In the genomic region with DNA sequence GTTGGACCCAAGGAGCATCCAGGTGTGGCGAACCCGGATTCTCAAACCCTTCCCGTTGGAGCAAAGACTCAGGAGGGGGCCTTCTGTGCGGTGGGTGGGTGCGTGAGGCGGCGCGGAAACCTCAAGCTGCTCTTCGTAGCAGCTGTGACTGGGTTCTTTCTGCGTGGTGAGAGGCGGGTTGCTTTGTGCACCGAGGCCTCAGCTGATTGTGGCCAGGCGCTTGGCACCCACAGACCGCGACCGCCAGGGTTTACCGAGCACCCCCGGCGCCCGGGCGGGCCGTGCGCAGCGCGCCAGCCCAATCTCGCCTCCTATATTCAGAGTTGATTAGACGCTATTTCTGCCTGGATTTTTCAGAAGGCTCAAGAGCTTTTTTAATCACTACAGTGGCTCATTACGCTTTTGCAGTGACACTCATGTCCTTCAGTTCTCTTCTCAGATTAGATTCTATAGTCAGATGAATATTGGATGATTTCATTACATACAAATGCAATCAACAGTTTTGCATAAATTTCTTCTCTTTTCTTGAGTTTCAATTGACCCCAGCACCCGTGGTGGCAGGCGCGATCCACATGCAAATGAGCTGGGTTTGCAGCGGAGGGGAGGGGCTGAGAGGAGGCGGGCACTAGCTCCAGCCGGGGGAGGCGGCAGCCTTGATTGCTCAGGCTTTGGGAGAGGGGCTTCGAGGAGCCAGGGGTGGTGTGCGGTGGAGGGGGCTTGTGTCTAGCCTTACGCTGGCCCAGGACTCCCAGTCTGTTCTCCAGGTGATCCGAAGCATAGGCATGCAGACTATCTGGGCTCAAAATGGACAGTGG, we compare ENCODE assay signal across 8 mouse cellular contexts. TPM values are rescaled to one million over a fixed set of nuclear protein-coding genes. Genes with fewer than 3 reads are reported as not detected.
DNase-seq lines count a peak whose midpoint lies in the region; ATAC-seq and TF ChIP-seq lines count a peak whose summit lies in the region.

No protein-coding gene starts in this region.

- 2% methylated on average over 39 of the region's 39 CpGs for WGBS in cerebellum, adult 2 months
- WGBS in hindbrain, embryonic 12.5 days, result 2% methylated on average over 39 of the region's 39 CpGs
- 3% methylated on average over 39 of the region's 39 CpGs for WGBS in liver, embryonic 12.5 days (ENCODE audit: insufficient replicate concordance)
- whole genome bisulfite sequencing in neural tube, embryonic 13.5 days, result under 1% methylated on average over 39 of the region's 39 CpGs

- no peaks in the 10 kb centered on the region for H3K36me3 ChIP-seq in hindbrain, embryonic 12.5 days
- H3K36me3 ChIP-seq in liver, embryonic 12.5 days, result no peaks in the 10 kb centered on the region
- no peaks in the 10 kb centered on the region for H3K36me3 ChIP-seq in neural tube, embryonic 13.5 days

- DNase-seq in cerebellum, adult 2 months, result peak in 1 of 2 experiments; percentile 29
- DNase-seq in cerebellum, adult 11-12 months, result no peak
- DNase-seq in A20 (ENCODE audit: low read depth, low spot score), result peak; percentile 87
- DNase-seq in embryo, embryonic 10.5 days (ENCODE audit: low spot score), result peak; percentile 67
- no peak for DNase-seq in ovary, adult 18-20 months (ENCODE audit: low spot score)

- no peak for TF ChIP-seq POLR2A in cerebellum, adult 2 months (IDR thresholded peaks at IDR 0.05; ENCODE audit: borderline replicate concordance, insufficient read depth, low read length)

- peaks cover 9% of the 10 kb centered on the region; the same call in 1 of the 2 replicates for H3K4me1 ChIP-seq in cerebellum, adult 2 months (ENCODE audit: control insufficient read depth, insufficient read depth, low read length)
- H3K4me1 ChIP-seq in hindbrain, embryonic 12.5 days, result peaks cover 26% of the 10 kb centered on the region
- H3K4me1 ChIP-seq in liver, embryonic 12.5 days, result peaks cover 70% of the 10 kb centered on the region
- peaks cover 25% of the 10 kb centered on the region for H3K4me1 ChIP-seq in neural tube, embryonic 13.5 days (replicated peaks)

- peak overlapping the region; percentile 48 for H3K4me3 ChIP-seq in cerebellum, adult 2 months (replicated peaks; ENCODE audit: insufficient read depth, low read depth, low read length)
- peak overlapping the region; percentile 40 for H3K4me3 ChIP-seq in hindbrain, embryonic 12.5 days
- peak overlapping the region; percentile 55 for H3K4me3 ChIP-seq in liver, embryonic 12.5 days
- H3K4me3 ChIP-seq in neural tube, embryonic 13.5 days, result peak overlapping the region; percentile 43

- no peak overlapping the region for H3K27ac ChIP-seq in cerebellum, adult 2 months (ENCODE audit: insufficient read depth, low read length)
- H3K27ac ChIP-seq in hindbrain, embryonic 12.5 days, result 0 out of 2 replicates have a peak overlapping the region, but pooled peaks have one; percentile 30
- 0 out of 2 replicates have a peak overlapping the region, but pooled peaks have one; percentile 10 for H3K27ac ChIP-seq in liver, embryonic 12.5 days
- peak overlapping the region; percentile 38; the same call in 1 of the 2 replicates for H3K27ac ChIP-seq in neural tube, embryonic 13.5 days (replicated peaks)

- H3K27me3 ChIP-seq in cerebellum, adult 2 months (ENCODE audit: control insufficient read depth, insufficient read depth, low read length), result peaks cover 2% of the 10 kb centered on the region; the same call in 1 of the 2 replicates
- H3K27me3 ChIP-seq in hindbrain, embryonic 12.5 days, result peaks cover 61% of the 10 kb centered on the region
- H3K27me3 ChIP-seq in liver, embryonic 12.5 days (replicated peaks), result peaks cover 55% of the 10 kb centered on the region
- peaks cover 63% of the 10 kb centered on the region for H3K27me3 ChIP-seq in neural tube, embryonic 13.5 days

- ATAC-seq in hindbrain, embryonic 12.5 days (ENCODE audit: low FRiP score), result peak; percentile 69
- no peak for ATAC-seq in liver, embryonic 12.5 days
- ATAC-seq in neural tube, embryonic 13.5 days (ENCODE audit: low read depth), result peak; percentile 76

- TF ChIP-seq CTCF in cerebellum, adult 2 months (IDR thresholded peaks at IDR 0.05; ENCODE audit: borderline replicate concordance, insufficient read depth, low read depth, low read length), result no peak

- H3K9me3 ChIP-seq in hindbrain, embryonic 12.5 days (replicated peaks), result no peaks in the 10 kb centered on the region
- H3K9me3 ChIP-seq in liver, embryonic 12.5 days (replicated peaks), result no peaks in the 10 kb centered on the region
- H3K9me3 ChIP-seq in neural tube, embryonic 13.5 days, result no peaks in the 10 kb centered on the region

- H3K9ac ChIP-seq in hindbrain, embryonic 12.5 days, result peak overlapping the region; percentile 57
- peak overlapping the region; percentile 52 for H3K9ac ChIP-seq in liver, embryonic 12.5 days
- H3K9ac ChIP-seq in neural tube, embryonic 13.5 days, result peak overlapping the region; percentile 70

- H3K4me2 ChIP-seq in hindbrain, embryonic 12.5 days (replicated peaks), result peak overlapping the region; percentile 81
- H3K4me2 ChIP-seq in liver, embryonic 12.5 days, result peak overlapping the region; percentile 86
- H3K4me2 ChIP-seq in neural tube, embryonic 13.5 days, result peak overlapping the region; percentile 82

RNA-seq across cellular contexts. Expression of gene Ptgs1, which starts 27.0 kb away (rescaled TPM):
- 6.5 and 9.3 TPM in 2 replicates for polyA plus RNA-seq in cerebellum, adult 2 months (2012; rRNA removed)
- polyA plus RNA-seq in hindbrain, embryonic 12.5 days (2016; fragmentation: Nextera tagmentation; extraction: Ambion mirVana), result 4.8 and 6.2 TPM in 2 replicates
- polyA plus RNA-seq in liver, embryonic 12.5 days (2016; fragmentation: Nextera tagmentation; extraction: Ambion mirVana), result 21.1 and 21.4 TPM in 2 replicates
- polyA plus RNA-seq in neural tube, embryonic 13.5 days (2015; fragmentation: Nextera tagmentation; extraction: Ambion mirVana), result 5.8 and 6.8 TPM in 2 replicates

Comparison
In these comparisons a context has a peak if more than half of its experiments do, and no peak if none do; other contexts are left out.
1. DNase-seq: peak in A20 (single experiment) and embryo, embryonic 10.5 days (single experiment); none in cerebellum, adult 11-12 months (single experiment) and ovary, adult 18-20 months (single experiment).
2. Peak in every context shown above with its lines, with median percentiles within 50 percentile points of each other: H3K4me3 ChIP-seq, H3K4me2 ChIP-seq and H3K9ac ChIP-seq.